Mouse (Mus musculus) neural tube, embryonic 15.5 days (tissue): Measurements from ENCODE around the gene Fabp1. TPM values are rescaled to one million over a fixed set of nuclear protein-coding genes. Genes with fewer than 3 reads are reported as not detected.

ENCODE experiments used
- ATAC-seq: fragments of 200-750 bp; cut with Nextera tagmentation; 2 replicates; pipeline ENCODE4 v1.8.0; 2017; ENCODE audit warnings: mild to moderate bottlenecking, moderate TSS enrichment, moderate library complexity; ENCODE audit not compliant: low FRiP score
- H3K27ac ChIP-seq: fragments of 300-500 bp; sonication (generic); replicated peaks from 2 replicates; pipeline ENCODE4 v1.5.1; 2015; ENCODE audit warnings: mild to moderate bottlenecking, inconsistent platforms
- H3K27me3 ChIP-seq: fragments of 300-500 bp; sonication (generic); replicated peaks from 2 replicates; pipeline ENCODE4 v1.6.1; 2015; ENCODE audit warnings: inconsistent platforms
- H3K36me3 ChIP-seq: fragments of 300-500 bp; sonication (generic); 2 replicates; pipeline ENCODE4 v1.6.1; 2015; ENCODE audit warnings: inconsistent platforms
- H3K4me1 ChIP-seq: fragments of 300-500 bp; sonication (generic); 2 replicates; pipeline ENCODE4 v1.6.1; 2015; ENCODE audit warnings: inconsistent platforms
- H3K4me2 ChIP-seq: fragments of 300-500 bp; sonication (generic); 2 replicates; pipeline ENCODE4 v1.6.1; 2015; ENCODE audit warnings: inconsistent platforms, mild to moderate bottlenecking, moderate library complexity
- H3K4me3 ChIP-seq: fragments of 300-500 bp; sonication (generic); replicated peaks from 2 replicates; pipeline ENCODE4 v1.5.1; 2015; ENCODE audit warnings: mild to moderate bottlenecking, inconsistent platforms
- H3K9ac ChIP-seq: fragments of 300-500 bp; sonication (generic); replicated peaks from 2 replicates; pipeline ENCODE4 v1.6.1; 2015; ENCODE audit warnings: mild to moderate bottlenecking, inconsistent platforms
- H3K9me3 ChIP-seq: fragments of 300-500 bp; sonication (generic); replicated peaks from 2 replicates; pipeline ENCODE4 v1.6.1; 2016; ENCODE audit warnings: inconsistent platforms
- WGBS: fragments of 180-500 bp; shearing (Covaris S2); methylation state at CpG from one replicate; pipeline ENCODE4 v1.1.7; 2015; ENCODE audit warnings: mixed read lengths; 5-methylcytosine and 5-hydroxymethylcytosine counted together
- polyA plus RNA-seq: library from polyadenylated mRNA; unstranded; fragments of >200 nt; fragmentation: Nextera tagmentation; extraction: Ambion mirVana; gene quantifications from 2 replicates; pipeline ENCODE4 v1.2.1, GENCODE M21; 2015

Gene Fabp1
- polyA plus RNA-seq, 1 experiment from 2014 or later = not detected

GRCm38 (mm10) chr6:71221501-71221900 lies 21.9 kb downstream of the Fabp1 start:
- Histone ChIP-seq H3K4me2 (no peak overlapping the region), H3K27me3 (no peaks in the 10 kb centered on the region), H3K9ac (no peak overlapping the region), H3K36me3 (no peaks in the 10 kb centered on the region), H3K4me3 (no peak overlapping the region), H3K27ac (no peak overlapping the region), H3K4me1 (no peaks in the 10 kb centered on the region), H3K9me3 (no peaks in the 10 kb centered on the region)
- no peak for ATAC-seq
- 91% methylated on average over 4 of the region's 4 CpGs for WGBS

DNA sequence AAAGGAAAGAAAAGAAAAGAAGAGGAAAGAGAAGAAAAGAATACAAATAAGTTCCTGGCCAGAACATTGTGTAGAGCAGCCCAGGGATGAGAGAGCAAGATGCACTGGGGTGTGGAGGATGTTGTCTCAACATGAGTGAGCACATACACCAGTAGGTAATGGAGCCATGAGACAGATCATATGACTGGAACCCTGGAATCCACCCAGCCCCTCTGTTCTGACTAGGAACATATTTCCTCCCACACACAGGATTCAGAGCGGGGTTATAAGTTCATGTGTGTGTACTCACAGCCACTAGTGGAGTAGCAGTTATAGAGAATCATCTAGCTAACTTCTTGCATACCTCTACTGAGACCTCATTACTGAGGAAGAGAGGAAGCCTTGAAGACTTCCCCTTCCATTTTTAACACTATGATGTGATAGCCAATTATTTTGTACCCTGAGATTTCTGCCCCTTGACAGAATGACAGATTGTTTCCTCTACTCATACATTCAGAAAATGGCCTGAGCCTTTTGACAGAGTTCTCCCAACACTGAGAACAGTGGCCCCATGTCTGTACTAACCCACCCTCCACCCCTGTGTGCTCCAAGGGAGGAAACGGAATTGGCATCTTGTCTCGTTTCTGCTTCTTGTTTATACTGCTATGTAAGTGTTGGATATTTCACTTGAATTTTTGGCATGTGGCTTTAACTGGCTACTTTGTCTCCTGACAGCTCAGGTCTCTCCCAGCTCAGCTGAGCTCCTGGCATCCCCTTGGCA lies 24.7 kb downstream of the Fabp1 start:
- WGBS = 86% methylated on average over 3 of the region's 3 CpGs
- H3K4me1 ChIP-seq = peaks cover 7% of the 10 kb centered on the region
- H3K4me3 ChIP-seq = no peak overlapping the region
- no peak for ATAC-seq
- H3K36me3 ChIP-seq = no peaks in the 10 kb centered on the region
- no peak overlapping the region for H3K27ac ChIP-seq
- no peaks in the 10 kb centered on the region for H3K9me3 ChIP-seq
- H3K27me3 ChIP-seq = no peaks in the 10 kb centered on the region
- no peak overlapping the region for H3K9ac ChIP-seq
- no peak overlapping the region for H3K4me2 ChIP-seq

DNA sequence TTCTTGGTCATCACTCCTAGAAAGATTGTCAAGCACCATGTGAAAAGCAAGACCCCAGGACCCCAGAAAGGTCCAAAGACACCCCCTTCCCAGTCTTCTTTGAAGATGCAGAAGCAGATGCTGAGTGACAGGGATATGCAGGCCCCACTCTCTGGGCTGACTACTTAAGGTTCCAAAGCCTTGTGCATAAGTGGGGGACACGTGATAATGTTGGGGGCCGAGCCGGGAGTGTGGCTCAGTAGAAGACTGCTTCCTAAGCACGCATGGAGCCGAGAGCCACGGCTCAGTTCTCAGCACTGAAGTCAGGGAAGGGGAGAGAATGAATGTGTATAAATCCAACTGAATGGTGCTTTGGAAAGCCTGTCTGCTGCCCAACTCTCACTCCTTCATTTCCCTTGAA lies 26.9 kb downstream of the Fabp1 start:
- no peaks in the 10 kb centered on the region for H3K9me3 ChIP-seq
- 41% methylated on average over 6 of the region's 6 CpGs for WGBS
- no peak overlapping the region for H3K4me3 ChIP-seq
- H3K27ac ChIP-seq = no peak overlapping the region
- H3K36me3 ChIP-seq = no peaks in the 10 kb centered on the region
- no peak overlapping the region for H3K4me2 ChIP-seq
- H3K4me1 ChIP-seq = peaks cover 7% of the 10 kb centered on the region
- no peak overlapping the region for H3K9ac ChIP-seq
- H3K27me3 ChIP-seq = no peaks in the 10 kb centered on the region
- ATAC-seq = no peak; the same call in 1 of the 2 replicates

DNA sequence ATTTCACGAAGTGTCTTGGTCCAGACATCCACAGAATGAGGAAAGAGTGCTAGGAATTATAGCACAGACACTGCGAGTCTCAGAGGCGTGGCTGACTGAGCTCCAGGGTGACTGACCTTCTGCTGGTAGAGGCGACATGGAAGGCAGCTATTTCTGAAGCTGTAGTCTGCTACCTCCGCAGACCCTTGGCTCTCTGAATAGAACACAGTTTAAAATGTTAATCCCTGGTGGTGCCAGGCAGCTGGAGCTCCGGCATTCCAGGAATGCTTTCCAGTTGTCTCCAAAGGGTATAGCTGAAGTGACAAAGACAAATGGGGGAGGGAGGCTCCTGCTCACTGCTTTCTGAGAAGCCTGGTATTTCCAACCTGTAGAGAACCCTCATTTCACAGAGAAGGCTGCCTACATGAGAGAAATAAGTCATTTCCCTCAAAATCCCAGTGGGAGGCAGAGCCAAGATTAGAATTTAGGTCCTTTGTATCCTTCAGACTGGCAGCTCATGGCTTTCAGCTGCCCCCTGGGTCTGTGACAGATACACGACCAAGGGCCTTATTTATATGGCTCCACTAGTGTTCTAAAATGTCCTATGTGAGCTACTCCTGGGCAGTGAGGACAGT lies 27.6 kb downstream of the Fabp1 start:
- no peak overlapping the region for H3K4me2 ChIP-seq
- no peak overlapping the region for H3K9ac ChIP-seq
- no peak overlapping the region for H3K27ac ChIP-seq
- WGBS = 10% methylated on average over 7 of the region's 7 CpGs
- H3K4me3 ChIP-seq = no peak overlapping the region
- no peaks in the 10 kb centered on the region for H3K9me3 ChIP-seq
- ATAC-seq = no peak
- no peaks in the 10 kb centered on the region for H3K27me3 ChIP-seq
- peaks cover 7% of the 10 kb centered on the region for H3K4me1 ChIP-seq
- H3K36me3 ChIP-seq = no peaks in the 10 kb centered on the region

DNA sequence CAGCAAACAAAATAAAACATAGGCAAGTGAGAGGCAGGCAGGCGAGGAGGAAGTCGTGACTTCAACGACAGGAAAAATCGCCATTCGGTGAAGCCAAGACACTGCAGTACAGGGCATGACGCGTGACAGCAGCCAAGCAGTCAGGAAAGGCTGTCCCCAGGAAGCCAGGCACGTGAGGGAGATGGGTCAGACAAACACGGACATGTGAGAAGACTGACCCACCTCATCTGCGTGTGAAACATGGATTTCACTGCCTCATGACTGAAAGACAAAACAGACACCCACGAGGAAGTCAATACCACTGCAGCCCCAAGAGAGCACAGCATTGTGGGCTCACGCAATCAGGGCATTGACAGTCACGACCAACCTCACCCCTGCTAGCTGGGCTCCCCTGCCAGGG lies 35.5 kb downstream of the Fabp1 start:
- Histone ChIP-seq H3K27me3 (no peaks in the 10 kb centered on the region), H3K9me3 (no peaks in the 10 kb centered on the region), H3K4me1 (no peaks in the 10 kb centered on the region), H3K9ac (no peak overlapping the region), H3K36me3 (no peaks in the 10 kb centered on the region), H3K4me2 (no peak overlapping the region), H3K4me3 (no peak overlapping the region), H3K27ac (no peak overlapping the region)
- 86% methylated on average over 13 of the region's 13 CpGs for WGBS
- no peak for ATAC-seq

DNA sequence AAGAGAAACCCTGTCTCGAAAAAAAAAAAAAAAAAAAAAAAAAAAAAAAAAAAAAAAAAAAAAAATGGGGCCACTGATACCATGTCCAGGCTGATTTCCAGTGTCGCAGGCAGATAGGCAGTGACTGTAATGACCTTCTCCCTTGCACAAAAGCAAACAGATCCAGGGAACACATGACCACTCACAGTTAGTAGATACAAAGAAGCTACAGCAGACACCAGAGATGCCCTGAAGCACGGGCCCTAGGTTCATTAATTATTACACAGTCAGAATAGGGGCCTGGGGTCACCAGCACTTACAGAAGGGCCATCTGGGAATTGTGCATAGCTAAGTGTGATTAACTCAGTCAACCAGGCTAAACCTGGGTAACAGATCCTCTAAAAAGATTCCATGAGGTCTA lies 36.3 kb downstream of the Fabp1 start:
- no peaks in the 10 kb centered on the region for H3K9me3 ChIP-seq
- H3K36me3 ChIP-seq = no peaks in the 10 kb centered on the region
- no peak overlapping the region for H3K9ac ChIP-seq
- ATAC-seq = no peak
- no peak overlapping the region for H3K4me3 ChIP-seq
- 59% methylated on average over 3 of the region's 3 CpGs for WGBS
- no peak overlapping the region for H3K27ac ChIP-seq
- no peaks in the 10 kb centered on the region for H3K27me3 ChIP-seq
- no peaks in the 10 kb centered on the region for H3K4me1 ChIP-seq
- H3K4me2 ChIP-seq = no peak overlapping the region

DNA sequence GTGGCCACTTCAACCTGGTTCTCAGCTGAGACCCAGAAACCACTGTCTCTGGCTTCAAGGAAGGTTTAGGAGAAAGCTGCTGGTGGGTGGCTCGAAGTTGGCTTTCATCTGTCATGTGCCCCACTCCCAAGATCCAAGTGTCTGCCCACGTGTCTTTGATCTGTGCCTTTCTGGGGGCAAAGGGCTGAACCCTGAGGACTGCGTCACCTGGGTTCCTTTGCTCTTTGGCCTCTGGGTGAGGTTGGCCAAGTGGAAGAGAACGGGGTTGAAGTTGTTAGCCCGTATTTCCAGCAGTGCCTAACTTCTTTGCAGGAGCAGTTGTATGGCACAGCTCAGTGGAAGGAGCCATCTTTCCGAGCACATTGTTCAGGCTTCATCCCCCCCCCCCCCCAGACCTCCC lies 36.9 kb downstream of the Fabp1 start:
- H3K4me3 ChIP-seq = no peak overlapping the region
- no peak for ATAC-seq
- H3K4me2 ChIP-seq = no peak overlapping the region
- no peaks in the 10 kb centered on the region for H3K4me1 ChIP-seq
- no peak overlapping the region for H3K9ac ChIP-seq
- WGBS = 86% methylated on average over 6 of the region's 6 CpGs
- H3K9me3 ChIP-seq = no peaks in the 10 kb centered on the region
- H3K27ac ChIP-seq = no peak overlapping the region
- no peaks in the 10 kb centered on the region for H3K27me3 ChIP-seq
- H3K36me3 ChIP-seq = no peaks in the 10 kb centered on the region

DNA sequence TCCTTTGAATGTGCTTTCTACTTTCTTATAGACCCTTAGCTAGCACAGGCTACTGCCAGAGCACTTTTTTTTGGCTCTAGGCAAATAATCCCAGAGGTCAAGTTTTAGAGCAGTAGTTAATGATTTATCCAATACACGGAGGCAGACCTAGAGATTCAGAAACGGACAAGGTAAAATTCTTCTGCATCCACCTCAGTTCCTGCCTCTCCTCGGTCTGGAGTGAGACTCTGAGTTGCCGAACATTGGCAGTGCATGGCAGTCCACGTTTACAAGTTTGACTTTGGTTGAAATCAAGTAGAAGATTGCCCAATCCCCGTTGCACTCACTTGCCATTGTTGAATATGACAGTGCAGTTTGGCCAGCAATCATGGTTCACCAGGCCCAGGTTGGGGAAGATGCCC lies 37.4 kb downstream of the Fabp1 start:
- no peak overlapping the region for H3K4me3 ChIP-seq
- no peaks in the 10 kb centered on the region for H3K4me1 ChIP-seq
- H3K9ac ChIP-seq = no peak overlapping the region
- H3K27ac ChIP-seq = no peak overlapping the region
- WGBS = 87% methylated on average over 6 of the region's 6 CpGs
- H3K9me3 ChIP-seq = no peaks in the 10 kb centered on the region
- ATAC-seq = no peak
- H3K27me3 ChIP-seq = no peaks in the 10 kb centered on the region
- H3K4me2 ChIP-seq = no peak overlapping the region
- H3K36me3 ChIP-seq = no peaks in the 10 kb centered on the region

GRCm38 (mm10) chr6:71239069-71239750 lies 39.6 kb downstream of the Fabp1 start:
- Histone ChIP-seq H3K4me3 (no peak overlapping the region), H3K4me2 (no peak overlapping the region), H3K9me3 (no peaks in the 10 kb centered on the region), H3K36me3 (no peaks in the 10 kb centered on the region), H3K4me1 (no peaks in the 10 kb centered on the region), H3K27ac (no peak overlapping the region), H3K27me3 (no peaks in the 10 kb centered on the region), H3K9ac (no peak overlapping the region)
- no peak for ATAC-seq
- WGBS = 92% methylated on average over 26 of the region's 26 CpGs

DNA sequence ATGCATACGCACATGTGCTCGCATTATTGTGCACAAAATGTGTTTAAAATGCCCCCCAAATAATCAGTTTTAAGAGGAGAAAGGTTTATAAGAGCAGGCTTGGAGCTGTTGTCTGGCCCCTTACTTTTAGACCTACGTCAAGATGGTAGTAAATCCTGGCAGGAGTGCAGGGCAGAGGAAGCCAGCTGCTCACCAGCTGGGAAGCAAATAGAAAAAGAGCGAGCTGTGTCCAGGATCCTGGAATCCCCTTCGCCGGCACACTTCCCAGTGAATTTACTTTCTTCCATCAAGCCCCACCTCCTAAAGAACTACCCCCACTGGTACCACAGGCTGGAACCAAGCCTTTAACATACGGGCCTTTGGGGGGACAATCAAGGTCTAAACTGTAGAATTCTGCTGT lies 41.2 kb downstream of the Fabp1 start:
- 81% methylated on average over 7 of the region's 7 CpGs for WGBS
- no peak for ATAC-seq
- H3K4me3 ChIP-seq = no peak overlapping the region
- H3K4me1 ChIP-seq = no peaks in the 10 kb centered on the region
- no peaks in the 10 kb centered on the region for H3K36me3 ChIP-seq
- no peak overlapping the region for H3K9ac ChIP-seq
- no peak overlapping the region for H3K27ac ChIP-seq
- no peaks in the 10 kb centered on the region for H3K27me3 ChIP-seq
- H3K4me2 ChIP-seq = no peak overlapping the region
- H3K9me3 ChIP-seq = no peaks in the 10 kb centered on the region

DNA sequence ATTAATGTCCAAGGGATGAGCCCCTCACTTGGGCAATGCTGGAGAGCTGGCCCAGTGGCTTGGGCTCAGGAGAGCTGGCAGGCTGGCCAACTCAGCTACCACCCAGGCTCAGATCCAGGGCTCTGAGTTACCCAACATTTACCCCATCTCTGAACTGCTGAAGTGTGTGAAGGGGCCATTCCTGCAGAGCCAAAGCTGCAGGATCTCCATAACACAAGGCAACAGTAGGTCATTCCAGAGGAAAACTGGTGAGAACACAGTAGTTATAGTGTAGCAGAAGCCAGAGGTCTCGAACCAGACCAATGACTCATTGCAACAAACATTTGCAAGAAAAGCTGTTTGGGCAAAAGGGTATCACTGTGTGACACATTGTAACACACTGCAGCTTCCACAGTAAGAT lies 43.2 kb downstream of the Fabp1 start:
- H3K27ac ChIP-seq = no peak overlapping the region
- H3K36me3 ChIP-seq = no peaks in the 10 kb centered on the region
- no peaks in the 10 kb centered on the region for H3K9me3 ChIP-seq
- WGBS = 86% methylated on average over 1 of the region's 1 CpGs
- H3K4me3 ChIP-seq = no peak overlapping the region
- no peak overlapping the region for H3K4me2 ChIP-seq
- H3K4me1 ChIP-seq = no peaks in the 10 kb centered on the region
- H3K27me3 ChIP-seq = no peaks in the 10 kb centered on the region
- no peak for ATAC-seq
- H3K9ac ChIP-seq = no peak overlapping the region

GRCm38 (mm10) chr6:71243258-71243657 lies 43.6 kb downstream of the Fabp1 start:
- no peak overlapping the region for H3K4me2 ChIP-seq
- no peaks in the 10 kb centered on the region for H3K9me3 ChIP-seq
- 95% methylated on average over 3 of the region's 3 CpGs for WGBS
- no peaks in the 10 kb centered on the region for H3K36me3 ChIP-seq
- no peak for ATAC-seq
- H3K27ac ChIP-seq = no peak overlapping the region
- no peak overlapping the region for H3K9ac ChIP-seq
- H3K4me3 ChIP-seq = no peak overlapping the region
- H3K27me3 ChIP-seq = no peaks in the 10 kb centered on the region
- no peaks in the 10 kb centered on the region for H3K4me1 ChIP-seq
